Mouse (Mus musculus) MEL (cell line): ENCODE results near the gene Rtbdn. TPM values are rescaled to one million over a fixed set of nuclear protein-coding genes. Genes with fewer than 3 reads are reported as not detected.

Experiments
- DNase-seq: peaks from one replicate; pipeline ENCODE4 v3.0.0; 2011; ENCODE audit warnings: low read depth, low spot score
- H3K27ac ChIP-seq: 2 replicates; pipeline ENCODE4 v1.5.1; 2012; ENCODE audit warnings: low read depth, mild to moderate bottlenecking, control low read depth, low read length, moderate library complexity; ENCODE audit not compliant: control insufficient read depth
- H3K27me3 ChIP-seq, 2 experiments: fragments of 150-350 bp in 1 of 2; sonication (generic) in 1 of 2; 2 replicates each; pipeline ENCODE4 v1.6.1; 2012; ENCODE audit warnings: low read length in 2 of 2, mild to moderate bottlenecking in 2 of 2, improper control_type of control experiment in 1 of 2, moderate library complexity in 1 of 2; ENCODE audit not compliant: insufficient read depth in 2 of 2, control insufficient read depth in 1 of 2
- H3K36me3 ChIP-seq, 2 experiments: 2 replicates each; pipeline ENCODE4 v1.6.1; 2012 to 2014; ENCODE audit warnings: low read length in 2 of 2, improper control_type of control experiment in 1 of 2, inconsistent platforms in 1 of 2, mild to moderate bottlenecking in 1 of 2; ENCODE audit not compliant: insufficient read depth in 2 of 2, control insufficient read depth in 1 of 2
- H3K4me1 ChIP-seq, 2 experiments: fragments of 150-350 bp in 1 of 2; sonication (generic) in 1 of 2; 2 replicates each; pipeline ENCODE4 v1.6.1; 2012; ENCODE audit warnings: low read length in 2 of 2, improper control_type of control experiment in 1 of 2, mild to moderate bottlenecking in 1 of 2; ENCODE audit not compliant: insufficient read depth in 2 of 2, control insufficient read depth in 1 of 2
- H3K4me3 ChIP-seq, 2 experiments: fragments of 150-350 bp in 1 of 2; sonication (generic) in 1 of 2; 2 replicates each; pipeline ENCODE4 v1.5.1; 2012; ENCODE audit warnings: low read depth in 2 of 2, low read length in 2 of 2, mild to moderate bottlenecking in 2 of 2, moderate library complexity in 2 of 2, control low read depth in 1 of 2, improper control_type of control experiment in 1 of 2; ENCODE audit not compliant: control insufficient read depth in 1 of 2, insufficient read depth in 1 of 2
- H3K79me2 ChIP-seq: 2 replicates; pipeline ENCODE4 v1.6.1; 2012; ENCODE audit warnings: mild to moderate bottlenecking, low read length, moderate library complexity; ENCODE audit not compliant: control insufficient read depth, poor library complexity, insufficient read depth
- H3K9ac ChIP-seq: 2 replicates; pipeline ENCODE4 v1.6.1; 2012; ENCODE audit warnings: low read depth, mild to moderate bottlenecking, control low read depth, low read length, moderate library complexity; ENCODE audit not compliant: control insufficient read depth, poor library complexity, severe bottlenecking
- H3K9me3 ChIP-seq: fragments of 150-350 bp; sonication (generic); replicated peaks from 2 replicates; pipeline ENCODE4 v1.6.1; 2012; ENCODE audit warnings: mild to moderate bottlenecking, low read length, improper control_type of control experiment, moderate library complexity; ENCODE audit not compliant: insufficient read depth
- BHLHE40 ChIP-seq: IDR thresholded peaks from 2 replicates; pipeline ENCODE4 v1.6.1; 2012; ENCODE audit warnings: low read depth, mild to moderate bottlenecking, inconsistent platforms, low read length, improper control_type of control experiment, borderline replicate concordance
- E2F4 ChIP-seq: IDR thresholded peaks from 2 replicates; pipeline ENCODE4 v1.6.1; 2011; ENCODE audit warnings: low read depth, low read length, improper control_type of control experiment, borderline replicate concordance
- ELF1 ChIP-seq: IDR thresholded peaks from 2 replicates; pipeline ENCODE4 v1.6.1; 2014; ENCODE audit warnings: low read depth, mild to moderate bottlenecking, inconsistent platforms, low read length, improper control_type of control experiment, moderate library complexity
- ETS1 ChIP-seq: IDR thresholded peaks from 2 replicates; pipeline ENCODE4 v1.6.1; 2012; ENCODE audit warnings: low read depth, mild to moderate bottlenecking, inconsistent platforms, low read length, improper control_type of control experiment, moderate library complexity
- MAFK ChIP-seq: IDR thresholded peaks from 2 replicates; pipeline ENCODE4 v1.6.1; 2011; ENCODE audit warnings: low read depth, mild to moderate bottlenecking, low read length, improper control_type of control experiment, borderline replicate concordance
- MEF2A ChIP-seq: IDR thresholded peaks from 2 replicates; pipeline ENCODE4 v1.6.1; 2014; ENCODE audit warnings: low read depth, mild to moderate bottlenecking, inconsistent platforms, low read length, improper control_type of control experiment; ENCODE audit not compliant: poor library complexity, insufficient replicate concordance, severe bottlenecking; ENCODE audit errors: extremely low read depth
- MXI1 ChIP-seq: IDR thresholded peaks from 2 replicates; pipeline ENCODE4 v1.6.1; 2011; ENCODE audit warnings: mild to moderate bottlenecking, low read depth, low read length, improper control_type of control experiment
- NELFE ChIP-seq: IDR thresholded peaks from 2 replicates; pipeline ENCODE4 v1.6.1; 2011; ENCODE audit warnings: low read depth, low read length, improper control_type of control experiment
- POLR2A ChIP-seq, 2 experiments: IDR thresholded peaks; 2 replicates each; pipeline ENCODE4 v1.6.1; 2011 to 2012; ENCODE audit warnings: low read length in 2 of 2, mild to moderate bottlenecking in 2 of 2, control low read depth in 1 of 2, improper control_type of control experiment in 1 of 2, low read depth in 1 of 2, moderate library complexity in 1 of 2; ENCODE audit not compliant: control insufficient read depth in 1 of 2, insufficient read depth in 1 of 2, poor library complexity in 1 of 2
- POLR2AphosphoS2 ChIP-seq: IDR thresholded peaks from 2 replicates; pipeline ENCODE4 v1.6.1; 2011; ENCODE audit warnings: low read length, improper control_type of control experiment
- RAD21 ChIP-seq: IDR thresholded peaks from 2 replicates; pipeline ENCODE4 v1.6.1; 2011; ENCODE audit warnings: mild to moderate bottlenecking, low read depth, low read length, improper control_type of control experiment
- SMC3 ChIP-seq: IDR thresholded peaks from 2 replicates; pipeline ENCODE4 v1.6.1; 2011; ENCODE audit warnings: low read depth, low read length, improper control_type of control experiment
- TAL1 ChIP-seq: IDR thresholded peaks from 2 replicates; pipeline ENCODE4 v1.6.1; 2012; ENCODE audit warnings: mild to moderate bottlenecking, inconsistent platforms, low read length, moderate library complexity, mixed read lengths
- TCF12 ChIP-seq: IDR thresholded peaks from 2 replicates; pipeline ENCODE4 v1.6.1; 2014; ENCODE audit warnings: low read depth, mild to moderate bottlenecking, inconsistent platforms, low read length, improper control_type of control experiment, moderate library complexity
- UBTF ChIP-seq: IDR thresholded peaks from 2 replicates; pipeline ENCODE4 v1.6.1; 2012; ENCODE audit warnings: low read depth, mild to moderate bottlenecking, inconsistent platforms, low read length, improper control_type of control experiment, moderate library complexity, borderline replicate concordance; ENCODE audit not compliant: insufficient read depth
- ZC3H11A ChIP-seq: IDR thresholded peaks from 2 replicates; pipeline ENCODE4 v1.6.1; 2012; ENCODE audit warnings: low read depth, mild to moderate bottlenecking, inconsistent platforms, low read length, improper control_type of control experiment
- ZKSCAN1 ChIP-seq: IDR thresholded peaks from 2 replicates; pipeline ENCODE4 v1.6.1; 2012; ENCODE audit warnings: low read depth, mild to moderate bottlenecking, inconsistent platforms, low read length, improper control_type of control experiment, moderate library complexity
- ZNF384 ChIP-seq: IDR thresholded peaks from 2 replicates; pipeline ENCODE4 v1.6.1; 2012; ENCODE audit warnings: low read depth, mild to moderate bottlenecking, inconsistent platforms, low read length, improper control_type of control experiment
- polyA plus RNA-seq, 2 experiments: library from polyadenylated mRNA; stranded (reverse) in 1 of 2; unstranded in 1 of 2; fragments of >175 nt in 1 of 2; fragments of >200 nt in 1 of 2; gene quantifications; 2 replicates each; pipeline versions ENCODE4 v1.2.1 to v1.2.4; 2012; ENCODE audit warnings: low replicate concordance in 2 of 2, low read depth in 1 of 2; ENCODE audit not compliant: insufficient read length in 2 of 2, insufficient read depth in 1 of 2, missing spikeins in 1 of 2
- total RNA-seq: library from RNA; depleted of rRNA; stranded (reverse); fragments of 300-350 nt; gene quantifications from 2 replicates; pipeline ENCODE4 v1.2.3, GENCODE M21; 2012

Gene Rtbdn
- total and polyA plus RNA-seq, 3 experiments: 0.08 to 0.11 TPM; not detected in 1

GRCm38 (mm10) chr8:84910551-84910950, 36.2 kb upstream of the Rtbdn start:
- peak overlapping the region; percentile 35; the same call in 1 of the 2 replicates for H3K27ac ChIP-seq
- no peaks in the 10 kb centered on the region for H3K27me3 ChIP-seq
- peak overlapping the region; percentile 33 for H3K9ac ChIP-seq
- no peak for DNase-seq
- no peaks in the 10 kb centered on the region for H3K9me3 ChIP-seq
- TF ChIP-seq ELF1 (no peak), ZKSCAN1 (no peak), MXI1 (no peak), TAL1 (no peak), ZC3H11A (no peak), TCF12 (no peak), BHLHE40 (no peak), ZNF384 (no peak), POLR2A (IDR thresholded peaks at IDR 0.05; ENCODE audit: control insufficient read depth in 1 of 2, insufficient read depth in 1 of 2, low read depth in 1 of 2, low read length in 2 of 2, poor library complexity in 1 of 2) (no peak), E2F4 (no peak), RAD21 (no peak), POLR2AphosphoS2 (no peak), NELFE (no peak), MEF2A (no peak)
- H3K4me1 ChIP-seq: peaks cover 2 to 44% of the 10 kb centered on the region in 2 experiments; a peak in 3 of 4 replicates
- peaks cover 30% of the 10 kb centered on the region for H3K79me2 ChIP-seq
- H3K36me3 ChIP-seq: peaks cover under 1 to 31% of the 10 kb centered on the region in 2 experiments; a peak in 2 of 4 replicates
- peak overlapping the region in 1 of 2 experiments; percentile 94; a peak in 2 of 4 replicates for H3K4me3 ChIP-seq

GRCm38 (mm10) chr8:84911854-84912253, 34.9 kb upstream of the Rtbdn start:
- Histone ChIP-seq H3K27ac (no peak overlapping the region), H3K9ac (no peak overlapping the region), H3K9me3 (no peaks in the 10 kb centered on the region), H3K4me1 (peaks cover 2 to 40% of the 10 kb centered on the region in 2 experiments; a peak in 3 of 4 replicates), H3K79me2 (peaks cover 35% of the 10 kb centered on the region), H3K27me3 (no peaks in the 10 kb centered on the region), H3K36me3 (peaks cover 0 to 31% of the 10 kb centered on the region in 2 experiments; a peak in 2 of 4 replicates), H3K4me3 (no peak overlapping the region)
- TF ChIP-seq POLR2A (IDR thresholded peaks at IDR 0.05; ENCODE audit: control insufficient read depth in 1 of 2, insufficient read depth in 1 of 2, low read depth in 1 of 2, low read length in 2 of 2, poor library complexity in 1 of 2): peak in 1 of 2 experiments; percentile 37; a peak in 2 of 4 replicates
- TF ChIP-seq SMC3: no peak
- TF ChIP-seq ETS1: no peak
- TF ChIP-seq ZKSCAN1: no peak
- no peak for TF ChIP-seq MAFK
- no peak for TF ChIP-seq UBTF
- 0 out of 2 replicates have a peak, but pooled peaks have one; percentile 65 for TF ChIP-seq POLR2AphosphoS2
- no peak for DNase-seq
